Mouse (Mus musculus) bone marrow, adult 2 months (tissue): Measurements from ENCODE around the gene Peli3.

Experiments used
- CTCF ChIP-seq: fragments of 200-500 bp; IDR thresholded peaks from 2 replicates; pipeline ENCODE4 v1.5.1; 2011; ENCODE audit warnings: low read length, control low read depth; ENCODE audit not compliant: control insufficient read depth, insufficient read depth
- POLR2A ChIP-seq: fragments of 200-500 bp; IDR thresholded peaks from 2 replicates; pipeline ENCODE4 v1.6.1; 2011; ENCODE audit warnings: low read depth, mild to moderate bottlenecking, control low read depth, low read length, borderline replicate concordance; ENCODE audit not compliant: control insufficient read depth

GRCm38 (mm10) chr19:4968236-4968635 is 25.3 kb upstream of the Peli3 start:
- TF ChIP-seq CTCF (peak; percentile 60), POLR2A (no peak)
